Mouse (Mus musculus): ENCODE measurements around the gene Actr1b. TPM values are rescaled to one million over a fixed set of nuclear protein-coding genes. Genes with fewer than 3 reads are reported as not detected.

Gene Actr1b
- polyA plus RNA-seq, 1 experiment from 2014 or later, result 145 TPM

DNA sequence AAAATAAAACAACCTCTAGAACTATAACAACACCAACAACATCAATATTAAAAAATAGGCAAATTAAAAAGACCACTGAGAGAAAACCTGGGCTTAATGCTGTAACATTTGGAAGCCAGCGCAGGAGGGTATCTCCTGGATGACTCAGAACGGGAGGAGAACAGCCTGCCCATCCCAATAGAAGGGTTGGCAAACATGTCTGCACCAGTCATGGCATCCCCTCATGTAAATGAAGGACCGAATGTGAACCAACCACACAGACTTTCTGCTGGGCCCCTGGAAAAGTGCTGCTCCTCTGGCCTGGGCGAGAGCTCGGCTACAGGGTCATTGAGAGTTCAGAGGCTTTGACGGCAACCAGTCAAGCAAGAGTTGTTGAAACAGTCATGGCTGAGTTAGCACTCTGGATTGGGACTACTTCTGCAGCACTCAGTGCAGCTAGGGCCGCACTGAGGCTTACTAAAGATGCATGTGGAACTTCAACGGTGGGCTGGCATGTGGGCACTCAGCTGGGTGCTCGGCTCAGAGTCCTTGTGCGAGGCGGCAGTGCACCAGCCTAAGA, 49.0 kb downstream of the Actr1b start:
- H3K9me3 ChIP-seq (replicated peaks), result no peaks in the 10 kb centered on the region
- no peaks in the 10 kb centered on the region for H3K27me3 ChIP-seq (ENCODE audit: low read depth, poor library complexity, severe bottlenecking)
- no peak overlapping the region for H3K4me3 ChIP-seq
- H3K4me1 ChIP-seq, result peaks cover 10% of the 10 kb centered on the region
- no peaks in the 10 kb centered on the region for H3K36me3 ChIP-seq
- WGBS, result 64% methylated on average over 11 of the region's 11 CpGs
- DNase-seq (ENCODE audit: low spot score), result no peak
- H3K27ac ChIP-seq (replicated peaks), result no peak overlapping the region

- 84% methylated on average over 4 of the region's 4 CpGs for WGBS
- H3K4me1 ChIP-seq, result peaks cover 10% of the 10 kb centered on the region
- H3K4me3 ChIP-seq, result no peak overlapping the region
- H3K27me3 ChIP-seq (ENCODE audit: low read depth, poor library complexity, severe bottlenecking), result no peaks in the 10 kb centered on the region
- H3K27ac ChIP-seq (replicated peaks), result no peak overlapping the region
- H3K36me3 ChIP-seq, result no peaks in the 10 kb centered on the region
- no peaks in the 10 kb centered on the region for H3K9me3 ChIP-seq (replicated peaks)
- DNase-seq (ENCODE audit: low spot score), result no peak
Measured at GRCm38 (mm10) chr1:36664457-36664856, 49.8 kb downstream of the Actr1b start.

DNA sequence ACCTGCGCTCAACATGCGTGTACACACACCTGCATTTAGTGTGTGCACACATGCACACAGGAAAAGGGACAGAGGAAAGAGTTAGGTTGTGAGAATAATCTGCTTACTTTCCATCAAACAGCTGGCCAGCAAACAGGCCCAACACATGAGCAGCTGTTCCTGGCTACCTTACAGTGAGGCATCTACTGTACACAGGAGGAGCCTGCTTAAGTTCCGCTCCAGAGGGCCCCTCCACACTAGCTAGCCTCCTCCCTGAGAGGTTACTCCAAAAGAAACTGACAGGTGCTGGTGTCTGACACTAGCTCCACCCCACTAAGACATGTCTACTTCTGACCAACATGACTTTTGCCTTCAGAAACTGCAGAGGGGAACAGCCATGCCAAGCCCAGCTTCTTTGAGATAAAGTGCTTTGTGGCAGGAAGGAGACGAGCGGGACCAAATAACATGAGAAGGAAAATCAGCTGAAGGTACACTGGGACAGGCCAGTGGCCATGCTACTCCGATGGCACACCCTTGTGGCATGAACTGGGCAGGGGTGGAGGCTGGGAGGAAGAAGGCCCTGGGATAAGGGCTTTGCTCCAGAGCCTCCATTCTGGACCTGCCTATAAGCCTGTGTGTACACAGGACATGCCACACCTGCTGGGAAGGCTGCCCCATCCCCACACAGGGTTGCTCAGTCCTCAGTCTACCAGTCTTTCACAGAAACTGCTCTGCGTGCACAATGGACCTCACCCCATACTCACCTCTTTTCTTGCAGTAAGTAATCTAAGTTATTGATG, 55.4 kb downstream of the Actr1b start:
- no peaks in the 10 kb centered on the region for H3K4me1 ChIP-seq
- H3K9me3 ChIP-seq (replicated peaks), result no peaks in the 10 kb centered on the region
- H3K4me3 ChIP-seq, result no peak overlapping the region
- WGBS, result 87% methylated on average over 7 of the region's 7 CpGs
- H3K27me3 ChIP-seq (ENCODE audit: low read depth, poor library complexity, severe bottlenecking), result no peaks in the 10 kb centered on the region
- no peak for DNase-seq (ENCODE audit: low spot score)
- H3K27ac ChIP-seq (replicated peaks), result no peak overlapping the region
- no peaks in the 10 kb centered on the region for H3K36me3 ChIP-seq

DNA sequence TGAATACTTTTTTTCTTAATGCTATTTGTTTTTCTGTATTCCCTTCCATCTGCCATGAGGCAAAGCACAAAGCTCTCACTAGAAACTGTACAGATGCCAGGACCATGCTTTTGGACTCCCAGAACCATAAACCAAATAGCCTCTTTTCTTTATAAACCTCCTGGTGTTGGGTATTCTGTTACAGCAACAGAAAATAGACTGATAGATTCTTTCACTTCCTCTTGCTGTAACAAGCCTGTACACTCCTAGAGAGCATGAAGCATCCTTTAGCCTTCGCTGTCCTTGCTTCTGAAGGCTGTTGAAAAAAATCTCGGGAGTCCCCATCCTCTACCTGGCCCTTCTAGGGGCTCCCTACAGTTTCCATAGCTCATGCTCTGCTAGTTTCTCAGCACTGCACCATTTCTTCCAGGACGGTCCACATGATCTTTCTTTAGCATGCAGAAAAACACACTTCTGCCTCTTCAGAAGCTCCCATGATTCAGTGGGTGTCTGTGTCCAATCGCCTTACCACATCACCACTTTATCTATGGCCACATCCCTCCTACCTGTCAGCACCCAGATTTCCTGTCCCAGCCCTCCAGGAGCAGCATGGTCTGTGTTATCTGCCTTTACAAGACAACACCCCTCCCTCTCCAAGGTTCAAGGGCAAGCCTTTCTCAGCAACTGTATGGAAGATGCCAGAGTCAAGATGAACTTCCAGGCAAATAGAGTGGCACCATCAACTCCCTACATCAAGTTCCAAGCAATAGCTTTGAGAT, 56.4 kb downstream of the Actr1b start:
- H3K4me1 ChIP-seq, result no peaks in the 10 kb centered on the region
- WGBS, result 83% methylated on average over 4 of the region's 4 CpGs

DNA sequence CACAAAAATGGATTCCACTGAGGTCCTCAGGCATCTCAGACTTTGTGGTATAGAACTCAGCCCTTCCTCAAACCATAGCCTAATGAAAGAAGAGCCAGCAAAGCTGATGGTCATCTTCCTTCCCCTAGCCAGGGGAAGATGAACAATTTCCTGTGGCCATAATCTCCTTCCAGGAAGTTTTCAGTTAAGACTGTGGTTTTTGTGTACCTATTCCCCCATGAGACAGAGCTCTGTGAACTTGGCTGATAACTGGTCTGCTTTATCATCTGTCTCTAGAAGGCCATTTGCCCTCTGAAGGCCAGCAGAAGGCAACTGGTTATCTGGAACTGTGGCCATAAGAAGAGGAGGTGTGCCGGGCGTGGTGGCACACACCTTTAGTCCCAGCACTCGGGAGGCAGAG, 58.0 kb downstream of the Actr1b start:
- Histone ChIP-seq H3K4me3 (no peak overlapping the region), H3K36me3 (no peaks in the 10 kb centered on the region), H3K27me3 (ENCODE audit: low read depth, poor library complexity, severe bottlenecking) (no peaks in the 10 kb centered on the region), H3K9me3 (replicated peaks) (no peaks in the 10 kb centered on the region), H3K4me1 (no peaks in the 10 kb centered on the region), H3K27ac (replicated peaks) (no peak overlapping the region)
- 93% methylated on average over 3 of the region's 3 CpGs for WGBS
- DNase-seq (ENCODE audit: low spot score), result no peak

More for the DNA sequence above, 56.4 kb downstream of the Actr1b start:
- DNase-seq (ENCODE audit: low spot score), result no peak
- Histone ChIP-seq H3K9me3 (replicated peaks) (no peaks in the 10 kb centered on the region), H3K27me3 (ENCODE audit: low read depth, poor library complexity, severe bottlenecking) (no peaks in the 10 kb centered on the region), H3K4me3 (no peak overlapping the region), H3K36me3 (no peaks in the 10 kb centered on the region), H3K27ac (replicated peaks) (no peak overlapping the region)

DNA sequence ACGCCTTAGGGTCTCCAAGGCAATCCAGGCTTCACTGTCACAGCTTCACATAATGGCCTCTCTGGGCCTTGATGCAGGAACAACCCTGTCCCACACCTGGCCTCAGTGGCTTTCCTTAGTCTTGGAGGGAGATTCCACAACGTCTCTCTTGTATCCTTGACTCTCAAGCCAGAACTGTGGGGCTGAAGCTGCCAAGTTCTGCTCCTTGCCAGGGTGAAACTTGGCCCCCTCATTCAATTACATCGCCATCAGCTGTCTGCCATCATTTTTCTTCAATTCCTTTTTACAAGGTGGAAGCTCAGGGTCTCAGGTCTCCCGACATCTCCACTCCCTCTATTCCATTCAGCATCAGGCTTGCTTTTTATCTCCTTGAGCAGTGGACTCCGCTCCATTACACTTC, 59.2 kb downstream of the Actr1b start:
- Histone ChIP-seq H3K27me3 (ENCODE audit: low read depth, poor library complexity, severe bottlenecking) (no peaks in the 10 kb centered on the region), H3K27ac (replicated peaks) (no peak overlapping the region), H3K36me3 (no peaks in the 10 kb centered on the region), H3K9me3 (replicated peaks) (no peaks in the 10 kb centered on the region), H3K4me1 (no peaks in the 10 kb centered on the region), H3K4me3 (no peak overlapping the region)
- WGBS, result 88% methylated on average over 5 of the region's 5 CpGs
- no peak for DNase-seq (ENCODE audit: low spot score)

Small RNAs within 50 kb of the gene (microRNA-seq; reads per million reads assigned to microRNA genes)
- not detected for gene Gm24133

Other genes starting within 250 kb of the Actr1b start
- gene Cnnm4, start 242.8 kb downstream of the Actr1b start, polyA plus RNA-seq (2016; fragmentation: Nextera tagmentation; extraction: Ambion mirVana), result 15.5 and 15.6 TPM in 2 replicates
- 2.6 and 3.1 TPM in 2 replicates for gene Cnnm3, start 202.6 kb downstream of the Actr1b start, polyA plus RNA-seq (2016; fragmentation: Nextera tagmentation; extraction: Ambion mirVana)
- 16.3 and 17.4 TPM in 2 replicates for gene Ankrd23, start 177.5 kb downstream of the Actr1b start, polyA plus RNA-seq (2016; fragmentation: Nextera tagmentation; extraction: Ambion mirVana)
- 0.69 TPM in 1 of 2 replicates, not detected in the other for gene Gm42417, start 175.0 kb downstream of the Actr1b start, polyA plus RNA-seq (2016; fragmentation: Nextera tagmentation; extraction: Ambion mirVana)
- gene Ankrd39, start 167.0 kb downstream of the Actr1b start, polyA plus RNA-seq (2016; fragmentation: Nextera tagmentation; extraction: Ambion mirVana), result 17.8 and 21.2 TPM in 2 replicates
- gene Sema4c, start 156.1 kb downstream of the Actr1b start, polyA plus RNA-seq (2016; fragmentation: Nextera tagmentation; extraction: Ambion mirVana), result 20.8 and 26.3 TPM in 2 replicates
- gene Fam178b, start 31.2 kb downstream of the Actr1b start, polyA plus RNA-seq (2016; fragmentation: Nextera tagmentation; extraction: Ambion mirVana), result 0.33 and 0.50 TPM in 2 replicates
- gene Cox5b, start 23.0 kb downstream of the Actr1b start, polyA plus RNA-seq (2016; fragmentation: Nextera tagmentation; extraction: Ambion mirVana), result 531 and 539 TPM in 2 replicates
- gene 4933424G06Rik, start 4.3 kb downstream of the Actr1b start, polyA plus RNA-seq (2016; fragmentation: Nextera tagmentation; extraction: Ambion mirVana), result 0.10 and 0.24 TPM in 2 replicates
- gene Zap70, start 47.4 kb upstream of the Actr1b start, polyA plus RNA-seq (2016; fragmentation: Nextera tagmentation; extraction: Ambion mirVana), result 0.26 and 0.43 TPM in 2 replicates
- 10.3 and 12.5 TPM in 2 replicates for gene Tmem131, start 229.2 kb upstream of the Actr1b start, polyA plus RNA-seq (2016; fragmentation: Nextera tagmentation; extraction: Ambion mirVana)

Measured in midbrain, embryonic 10.5 days (tissue).